ENCODE assay signal across 8 mouse cellular contexts in genomic region chr5:129586016-129586415, GRCm38 (mm10). TPM values are rescaled to one million over a fixed set of nuclear protein-coding genes. Genes with fewer than 3 reads are reported as not detected.
DNase-seq lines count a peak whose midpoint lies in the region; ATAC-seq and TF ChIP-seq lines count a peak whose summit lies in the region.

No protein-coding gene starts in this region.

- peaks cover 40% of the 10 kb centered on the region for H3K27me3 ChIP-seq in E14TG2a.4 (ENCODE audit: insufficient read depth, low read length)
- peaks cover 67% of the 10 kb centered on the region for H3K27me3 ChIP-seq in heart, embryonic 14.5 days (ENCODE audit: control insufficient read depth, insufficient read depth, low read length)
- peaks cover 92% of the 10 kb centered on the region for H3K27me3 ChIP-seq in liver, embryonic 15.5 days
- peaks cover 37% of the 10 kb centered on the region for H3K27me3 ChIP-seq in neural tube, embryonic 12.5 days (replicated peaks)
- H3K27me3 ChIP-seq in testis, adult 2 months (ENCODE audit: control insufficient read depth, insufficient read depth, low read length): no peaks in the 10 kb centered on the region

- H3K27ac ChIP-seq in heart, embryonic 14.5 days (replicated peaks in 1 of 2; ENCODE audit: control insufficient read depth in 1 of 2, insufficient read depth in 1 of 2, low read depth in 2 of 2, low read length in 2 of 2): no peak overlapping the region
- no peak overlapping the region for H3K27ac ChIP-seq in liver, embryonic 15.5 days (replicated peaks)
- no peak overlapping the region for H3K27ac ChIP-seq in neural tube, embryonic 12.5 days
- H3K27ac ChIP-seq in testis, adult 2 months (ENCODE audit: control insufficient read depth, insufficient read depth, low read depth, low read length): no peak overlapping the region

- peaks cover 30% of the 10 kb centered on the region for H3K4me1 ChIP-seq in E14TG2a.4 (replicated peaks; ENCODE audit: low read depth, low read length)
- H3K4me1 ChIP-seq in heart, embryonic 14.5 days (ENCODE audit: control insufficient read depth in 2 of 2, insufficient read depth in 2 of 2, low read length in 2 of 2): peaks cover 0 to 23% of the 10 kb centered on the region in 2 experiments; a peak in 3 of 4 replicates
- H3K4me1 ChIP-seq in liver, embryonic 15.5 days (replicated peaks): peaks cover 33% of the 10 kb centered on the region
- peaks cover 35% of the 10 kb centered on the region for H3K4me1 ChIP-seq in neural tube, embryonic 12.5 days
- H3K4me1 ChIP-seq in testis, adult 2 months (ENCODE audit: control insufficient read depth, insufficient read depth, low read length): peaks cover 15% of the 10 kb centered on the region

- H3K4me2 ChIP-seq in heart, embryonic 14.5 days (ENCODE audit: low read length): peak overlapping the region; percentile 100
- H3K4me2 ChIP-seq in liver, embryonic 15.5 days: peak overlapping the region; percentile 94
- H3K4me2 ChIP-seq in neural tube, embryonic 12.5 days (replicated peaks): peak overlapping the region; percentile 97

- no peaks in the 10 kb centered on the region for H3K9me3 ChIP-seq in E14TG2a.4 (ENCODE audit: low read length)
- H3K9me3 ChIP-seq in heart, embryonic 14.5 days (ENCODE audit: control insufficient read depth, low read length): no peaks in the 10 kb centered on the region
- H3K9me3 ChIP-seq in liver, embryonic 15.5 days (replicated peaks): no peaks in the 10 kb centered on the region
- no peaks in the 10 kb centered on the region for H3K9me3 ChIP-seq in neural tube, embryonic 12.5 days

- H3K9ac ChIP-seq in heart, embryonic 14.5 days (ENCODE audit: low read length): peak overlapping the region; percentile 44; the same call in 1 of the 2 replicates
- H3K9ac ChIP-seq in liver, embryonic 15.5 days: no peak overlapping the region
- peak overlapping the region; percentile 71 for H3K9ac ChIP-seq in neural tube, embryonic 12.5 days

- TF ChIP-seq POLR2A in testis, adult 2 months (IDR thresholded peaks at IDR 0.05; ENCODE audit: control insufficient read depth, low read depth, low read length): no peak

- ATAC-seq in erythroblast, adult 5-6 weeks (replicated peaks; ENCODE audit: low FRiP score, poor library complexity, severe bottlenecking): peak; percentile 53
- no peak; the same call in 1 of the 2 replicates for ATAC-seq in heart, embryonic 14.5 days (ENCODE audit: insufficient number of reproducible peaks, insufficient read depth, low FRiP score, low read depth)
- ATAC-seq in liver, embryonic 15.5 days (ENCODE audit: insufficient read depth): no peak
- ATAC-seq in neural tube, embryonic 12.5 days (ENCODE audit: low FRiP score, low read depth): peak; percentile 56

- H3K4me3 ChIP-seq in E14TG2a.4 (replicated peaks; ENCODE audit: low read length): peak overlapping the region; percentile 92
- H3K4me3 ChIP-seq in heart, embryonic 14.5 days (ENCODE audit: control insufficient read depth in 1 of 2, insufficient read depth in 1 of 2, low read depth in 1 of 2, low read length in 2 of 2): peak overlapping the region; percentile 0 to 72; a peak in 3 of 4 replicates
- 0 out of 2 replicates have a peak overlapping the region, but pooled peaks have one; percentile 17 for H3K4me3 ChIP-seq in liver, embryonic 15.5 days (replicated peaks)
- H3K4me3 ChIP-seq in neural tube, embryonic 12.5 days: peak overlapping the region; percentile 77
- H3K4me3 ChIP-seq in testis, adult 2 months (ENCODE audit: control insufficient read depth, low read depth, low read length): peak overlapping the region; percentile 49

- no peaks in the 10 kb centered on the region for H3K36me3 ChIP-seq in E14TG2a.4 (ENCODE audit: insufficient read depth, low read length)
- H3K36me3 ChIP-seq in heart, embryonic 14.5 days (ENCODE audit: control insufficient read depth, insufficient read depth, low read length): no peaks in the 10 kb centered on the region
- no peaks in the 10 kb centered on the region for H3K36me3 ChIP-seq in liver, embryonic 15.5 days (replicated peaks)
- H3K36me3 ChIP-seq in neural tube, embryonic 12.5 days: no peaks in the 10 kb centered on the region
- H3K36me3 ChIP-seq in testis, adult 2 months (ENCODE audit: control insufficient read depth, insufficient read depth, low read length): no peaks in the 10 kb centered on the region

- 2% methylated on average over 16 of the region's 17 CpGs for WGBS in heart, embryonic 14.5 days
- WGBS in liver, embryonic 15.5 days (ENCODE audit: insufficient replicate concordance): under 1% methylated on average over 17 of the region's 17 CpGs
- WGBS in neural tube, embryonic 12.5 days: 1% methylated on average over 17 of the region's 17 CpGs

- TF ChIP-seq CTCF in E14TG2a.4 (conservative IDR thresholded peaks at IDR 0.05; ENCODE audit: low read length): peak; percentile 75
- peak; percentile 88 for TF ChIP-seq CTCF in testis, adult 2 months (IDR thresholded peaks at IDR 0.05; ENCODE audit: control insufficient read depth, insufficient read depth, insufficient replicate concordance, low read depth, low read length)

- peak; percentile 60 for DNase-seq in brain, embryonic 18.5 days (ENCODE audit: low read depth, low spot score)
- peak; percentile 91 for DNase-seq in kidney, postnatal 10 days

RNA-seq across cellular contexts. Expression of gene Mmp17, which starts 2.0 kb away (rescaled TPM):
- total RNA-seq in erythroblast, adult 5-6 weeks (2015; ENCODE audit: low replicate concordance): 0.63 TPM in 1 of 2 replicates, not detected in the other
- total RNA-seq in erythroblast, adult 5-6 weeks (2017; ENCODE audit: low replicate concordance): 0.43 TPM in 1 of 2 replicates, not detected in the other
- polyA plus RNA-seq in heart, embryonic 14.5 days (2014; fragmentation: Nextera tagmentation; extraction: Ambion mirVana): 1.1 TPM in 2 replicates
- polyA plus RNA-seq in liver, embryonic 15.5 days (2015; fragmentation: Nextera tagmentation; extraction: Ambion mirVana): 0.21 and 0.25 TPM in 2 replicates
- polyA plus RNA-seq in neural tube, embryonic 12.5 days (2016; fragmentation: Nextera tagmentation; extraction: Ambion mirVana): 6.7 and 6.9 TPM in 2 replicates
- 0.93 and 1.2 TPM in 2 replicates for polyA plus RNA-seq in testis, adult 2 months (2012; rRNA removed)

Comparison
In these comparisons a context has a peak if more than half of its experiments do, and no peak if none do; other contexts are left out.
1. H3K4me3 ChIP-seq: peak in every context shown above with its lines; median percentile 92 in E14TG2a.4; 77 in neural tube, embryonic 12.5 days; 49 in testis, adult 2 months; 36 in heart, embryonic 14.5 days; 17 in liver, embryonic 15.5 days.
2. ATAC-seq: peak in erythroblast, adult 5-6 weeks (single experiment) and neural tube, embryonic 12.5 days (single experiment); none in heart, embryonic 14.5 days (single experiment) and liver, embryonic 15.5 days (single experiment).
3. Peak in every context shown above with its lines, with median percentiles within 50 percentile points of each other: H3K4me2 ChIP-seq.